Mouse (Mus musculus) MEL (cell line): ENCODE data around the gene Gtf2h2.

Source experiments
- CHD2 ChIP-seq: IDR thresholded peaks from 2 replicates; pipeline ENCODE4 v1.6.1; 2011; ENCODE audit warnings: low read length, improper control_type of control experiment
- CTCF ChIP-seq, 3 experiments: IDR thresholded peaks in 2 of 3; conservative IDR thresholded peaks in 1 of 3; 2 replicates each; pipeline ENCODE4 v1.5.1; 2011 to 2012; ENCODE audit warnings: low read length in 3 of 3, low read depth in 2 of 3, mild to moderate bottlenecking in 2 of 3, improper control_type of control experiment in 1 of 3, inconsistent platforms in 1 of 3, mixed read lengths in 1 of 3, moderate library complexity in 1 of 3; ENCODE audit not compliant: control insufficient read depth in 1 of 3, insufficient read depth in 1 of 3, poor library complexity in 1 of 3, severe bottlenecking in 1 of 3
- ELF1 ChIP-seq: IDR thresholded peaks from 2 replicates; pipeline ENCODE4 v1.6.1; 2014; ENCODE audit warnings: low read depth, mild to moderate bottlenecking, inconsistent platforms, low read length, improper control_type of control experiment, moderate library complexity
- MAFK ChIP-seq: IDR thresholded peaks from 2 replicates; pipeline ENCODE4 v1.6.1; 2011; ENCODE audit warnings: low read depth, mild to moderate bottlenecking, low read length, improper control_type of control experiment, borderline replicate concordance
- MAX ChIP-seq: IDR thresholded peaks from 2 replicates; pipeline ENCODE4 v1.6.1; 2011; ENCODE audit warnings: low read length, improper control_type of control experiment
- POLR2A ChIP-seq, 2 experiments: IDR thresholded peaks; 2 replicates each; pipeline ENCODE4 v1.6.1; 2011 to 2012; ENCODE audit warnings: low read length in 2 of 2, mild to moderate bottlenecking in 2 of 2, control low read depth in 1 of 2, improper control_type of control experiment in 1 of 2, low read depth in 1 of 2, moderate library complexity in 1 of 2; ENCODE audit not compliant: control insufficient read depth in 1 of 2, insufficient read depth in 1 of 2, poor library complexity in 1 of 2
- POLR2AphosphoS2 ChIP-seq: IDR thresholded peaks from 2 replicates; pipeline ENCODE4 v1.6.1; 2011; ENCODE audit warnings: low read length, improper control_type of control experiment

DNA sequence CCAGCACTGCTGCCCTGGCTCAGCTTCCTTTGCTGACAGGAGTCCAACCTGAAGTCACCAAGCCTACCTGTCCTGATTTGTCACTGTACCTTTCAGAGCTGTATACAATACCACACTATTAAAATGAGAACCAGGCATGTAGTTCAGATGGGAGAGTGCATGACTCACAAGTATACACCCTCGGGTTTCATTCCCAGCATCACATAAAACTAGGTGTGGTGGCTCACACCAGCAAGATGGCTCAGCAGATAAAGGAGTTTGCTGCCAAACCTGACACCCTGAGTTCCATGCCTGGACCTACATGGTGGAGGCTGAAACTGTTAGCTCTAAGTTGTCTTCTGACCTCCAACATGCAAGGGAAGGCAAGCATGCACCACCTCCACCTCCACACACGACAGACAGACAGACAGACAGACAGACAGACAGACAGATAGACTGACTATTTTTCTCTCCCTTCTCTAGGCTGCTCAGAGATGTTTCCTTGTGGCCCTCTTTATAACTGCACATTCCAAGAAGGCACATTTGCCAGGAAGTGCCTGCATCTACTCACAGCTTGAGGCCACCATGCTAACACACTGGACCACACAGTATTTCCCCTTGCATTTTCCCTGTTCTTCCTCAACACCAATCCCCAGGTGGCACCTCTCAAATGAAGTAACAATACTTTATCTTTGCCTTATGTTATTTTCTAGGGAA is 28.7 kb downstream of the Gtf2h2 start:
- no peak for TF ChIP-seq CTCF (IDR thresholded peaks at IDR 0.05 in 2 of 3, conservative IDR thresholded peaks at IDR 0.05 in 1 of 3; ENCODE audit: control insufficient read depth in 1 of 3, insufficient read depth in 1 of 3, low read depth in 2 of 3, low read length in 3 of 3, poor library complexity in 1 of 3, severe bottlenecking in 1 of 3)
- TF ChIP-seq POLR2A (IDR thresholded peaks at IDR 0.05; ENCODE audit: control insufficient read depth in 1 of 2, insufficient read depth in 1 of 2, low read depth in 1 of 2, low read length in 2 of 2, poor library complexity in 1 of 2) = no peak
- no peak for TF ChIP-seq POLR2AphosphoS2
- TF ChIP-seq MAFK = no peak
- TF ChIP-seq ELF1 = no peak
- TF ChIP-seq MAX = no peak
- no peak for TF ChIP-seq CHD2
